Mouse (Mus musculus) lung, adult 2 months (tissue): ENCODE data around the gene Gpr176. TPM values are rescaled to one million over a fixed set of nuclear protein-coding genes. Genes with fewer than 3 reads are reported as not detected.
"Not testable (repeated sequence)": the region's sequence is repeated elsewhere in the genome, so short reads cannot be mapped to it uniquely, and the experiment has no call there.

Experiments used
- DNase-seq: peaks from one replicate; pipeline ENCODE4 v3.0.0; 2022
- H3K4me1 ChIP-seq: fragments of 200-500 bp; 2 replicates; pipeline ENCODE4 v1.6.1; 2011; ENCODE audit warnings: low read length; ENCODE audit not compliant: control insufficient read depth, insufficient read depth
- H3K4me3 ChIP-seq: fragments of 200-500 bp; replicated peaks from 2 replicates; pipeline ENCODE3; 2011; ENCODE audit warnings: low read depth, mild to moderate bottlenecking, control low read depth, low read length; ENCODE audit errors: extremely low read depth
- CTCF ChIP-seq: fragments of 200-500 bp; IDR thresholded peaks from 2 replicates; pipeline ENCODE4 v1.5.1; 2011; ENCODE audit warnings: mild to moderate bottlenecking, low read length, control low read depth; ENCODE audit not compliant: insufficient read depth
- POLR2A ChIP-seq: fragments of 200-500 bp; IDR thresholded peaks from 2 replicates; pipeline ENCODE4 v1.6.1; 2011; ENCODE audit warnings: low read depth, mild to moderate bottlenecking, control low read depth, low read length, borderline replicate concordance; ENCODE audit errors: extremely low read depth
- WGBS: fragments of 180-500 bp; shearing (Covaris S2); methylation state at CpG from one replicate; pipeline ENCODE4 v1.1.7; 2018; 5-methylcytosine and 5-hydroxymethylcytosine counted together
- polyA plus RNA-seq: library from polyadenylated mRNA; depleted of rRNA; stranded (reverse); fragments of >200 nt; gene quantifications from 2 replicates; pipeline ENCODE4 v1.2.3, GENCODE M21; 2012

Gene Gpr176
- polyA plus RNA-seq, 1 experiment = 0.31 TPM

DNA sequence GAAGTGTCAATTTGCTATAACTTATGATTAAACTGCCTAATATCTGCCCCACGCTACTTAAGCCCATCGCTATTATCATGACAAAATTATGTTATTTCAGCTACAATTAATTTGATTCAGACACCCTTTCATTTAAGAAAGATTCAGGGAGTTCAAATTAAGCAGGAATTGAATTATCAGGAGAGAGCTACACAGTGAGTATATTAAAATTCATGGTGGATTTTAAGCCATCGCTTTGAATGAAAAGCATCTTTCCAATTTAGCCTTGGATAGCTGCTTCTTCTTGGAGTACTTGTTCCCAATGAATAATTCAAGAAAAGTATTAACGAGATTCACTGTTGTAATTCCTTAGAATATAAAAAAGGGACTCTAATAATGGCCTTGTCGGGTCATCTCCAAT, 79.6 kb downstream of the Gpr176 start:
- Histone ChIP-seq H3K4me3 (no peak overlapping the region), H3K4me1 (no peaks in the 10 kb centered on the region)
- DNase-seq = no peak
- TF ChIP-seq POLR2A (no peak), CTCF (no peak)
- 89% methylated on average over 5 of the region's 5 CpGs for WGBS

DNA sequence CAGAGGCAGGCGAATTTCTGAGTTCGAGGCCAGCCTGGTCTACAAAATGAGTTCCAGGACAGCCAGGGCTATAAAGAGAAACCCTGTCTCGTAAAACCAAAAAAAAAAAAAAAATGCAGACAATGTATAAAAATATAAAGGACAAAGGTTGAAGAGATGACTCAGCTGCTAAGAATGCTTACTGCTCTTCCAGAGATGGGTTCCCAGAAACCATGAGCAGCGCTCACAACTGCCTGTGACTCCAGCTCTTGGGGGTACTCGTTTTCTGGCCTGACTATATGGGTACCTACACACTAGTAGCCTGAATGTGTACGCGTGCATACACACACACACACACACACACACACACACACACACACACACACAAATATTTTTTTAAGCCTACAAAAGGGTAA, 84.2 kb downstream of the Gpr176 start:
- not testable (repeated sequence) for H3K4me3 ChIP-seq, DNase-seq, H3K4me1 ChIP-seq
- WGBS = 82% methylated on average over 7 of the region's 7 CpGs

DNA sequence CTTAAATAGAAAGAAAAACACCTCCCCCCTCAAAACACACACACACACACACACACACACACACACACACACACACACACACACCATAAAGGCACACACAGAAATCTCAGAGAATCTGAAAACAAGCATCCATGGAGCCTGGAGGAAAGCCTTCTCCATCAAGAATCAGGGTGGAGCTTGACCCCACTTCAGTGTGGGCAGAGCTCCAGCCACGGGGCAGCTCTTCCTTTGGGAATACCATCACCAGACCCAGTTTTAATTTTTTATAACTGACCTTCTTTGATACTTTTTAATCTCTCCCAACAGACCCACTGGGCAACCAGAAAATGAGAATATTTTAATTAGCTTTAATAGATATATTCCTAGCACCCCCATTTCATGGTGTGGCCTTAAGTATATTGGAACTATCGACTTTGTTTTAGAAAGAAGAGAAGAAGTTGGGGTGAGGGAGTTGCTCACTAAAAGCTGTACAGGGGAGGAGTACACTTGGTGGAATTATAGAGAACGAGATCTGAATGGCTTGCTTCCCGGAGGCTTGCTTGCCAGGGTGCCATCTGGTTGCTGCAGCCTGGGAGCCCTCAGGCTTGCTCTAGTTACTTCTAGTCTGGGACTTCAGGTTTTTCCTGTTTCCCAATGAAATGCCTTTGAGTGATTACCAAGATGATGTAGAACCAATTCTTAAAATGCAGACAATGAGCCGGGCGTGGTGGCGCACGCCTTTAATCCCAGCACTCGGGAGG, 84.7 kb downstream of the Gpr176 start:
- Histone ChIP-seq H3K4me1 (no peaks in the 10 kb centered on the region), H3K4me3 (no peak overlapping the region)
- TF ChIP-seq CTCF (no peak), POLR2A (no peak)
- no peak for DNase-seq
- WGBS = 77% methylated on average over 9 of the region's 9 CpGs

DNA sequence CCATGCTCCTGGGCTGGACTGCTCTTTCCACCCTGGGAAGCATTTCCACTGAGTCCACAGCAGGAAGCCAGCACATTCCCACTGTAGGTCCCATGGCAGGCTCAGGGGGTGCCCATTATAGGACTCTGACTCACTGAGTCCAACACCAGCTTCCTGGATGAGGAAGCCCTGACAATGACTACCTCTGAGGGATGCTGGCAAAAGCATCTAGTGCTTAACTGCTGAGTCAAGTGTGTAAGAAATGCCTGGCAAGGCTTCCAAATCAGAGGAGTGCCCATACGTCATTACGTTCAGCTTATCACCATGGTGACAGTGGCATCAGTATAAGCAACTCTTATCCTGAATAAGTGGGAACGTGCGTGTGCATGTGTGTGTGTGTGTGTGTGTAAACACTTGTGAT, 85.5 kb downstream of the Gpr176 start:
- H3K4me1 ChIP-seq = no peaks in the 10 kb centered on the region

DNA sequence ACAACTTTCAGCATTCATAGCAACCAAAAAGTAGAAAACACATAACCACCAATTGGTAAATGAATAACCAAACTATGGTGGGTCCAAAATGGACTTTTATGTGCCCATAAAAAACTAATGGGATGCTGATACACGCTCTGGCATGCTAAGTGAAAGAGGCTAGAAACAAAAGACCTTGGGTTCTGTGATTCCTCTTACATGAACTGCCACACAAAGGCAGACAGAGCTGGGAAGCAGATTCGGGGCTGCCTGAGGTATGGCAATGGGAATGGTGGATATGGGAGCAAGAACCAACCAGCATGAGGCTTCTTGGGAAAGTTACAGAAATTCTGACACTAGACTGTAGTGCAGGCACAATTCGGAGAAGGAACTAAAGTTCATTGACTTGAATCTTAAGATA, 90.8 kb downstream of the Gpr176 start:
- 76% methylated on average over 3 of the region's 3 CpGs for WGBS

More for the DNA sequence above, 85.5 kb downstream of the Gpr176 start:
- H3K4me3 ChIP-seq = no peak overlapping the region
- TF ChIP-seq CTCF = no peak
- TF ChIP-seq POLR2A = no peak
- WGBS = 45% methylated on average over 4 of the region's 4 CpGs
- DNase-seq = no peak

DNA sequence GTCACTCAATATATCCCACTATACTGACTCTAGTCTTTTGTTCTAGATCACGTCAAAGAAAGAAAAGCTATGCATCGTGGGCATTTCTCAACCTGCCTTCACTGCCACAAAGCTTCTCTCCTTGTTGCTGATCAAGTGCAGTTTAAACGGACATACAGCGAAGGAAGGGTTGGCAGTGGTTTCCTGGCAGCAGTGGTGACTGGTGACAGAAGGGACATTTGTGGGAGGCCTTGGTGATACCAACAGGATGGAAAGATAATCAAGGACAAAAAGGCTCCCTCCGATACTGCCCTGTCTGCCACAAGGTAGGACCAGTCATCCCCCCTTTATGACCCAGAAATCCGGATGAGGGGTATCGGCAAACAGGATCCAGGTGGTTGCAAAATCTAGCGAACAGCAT, 95.0 kb downstream of the Gpr176 start:
- TF ChIP-seq POLR2A = no peak
- TF ChIP-seq CTCF = no peak
- DNase-seq = no peak
- no peaks in the 10 kb centered on the region for H3K4me1 ChIP-seq
- no peak overlapping the region for H3K4me3 ChIP-seq
- 86% methylated on average over 8 of the region's 8 CpGs for WGBS

More for the DNA sequence above, 90.8 kb downstream of the Gpr176 start:
- Histone ChIP-seq H3K4me3 (no peak overlapping the region), H3K4me1 (no peaks in the 10 kb centered on the region)
- DNase-seq = no peak
- TF ChIP-seq CTCF = no peak

DNA sequence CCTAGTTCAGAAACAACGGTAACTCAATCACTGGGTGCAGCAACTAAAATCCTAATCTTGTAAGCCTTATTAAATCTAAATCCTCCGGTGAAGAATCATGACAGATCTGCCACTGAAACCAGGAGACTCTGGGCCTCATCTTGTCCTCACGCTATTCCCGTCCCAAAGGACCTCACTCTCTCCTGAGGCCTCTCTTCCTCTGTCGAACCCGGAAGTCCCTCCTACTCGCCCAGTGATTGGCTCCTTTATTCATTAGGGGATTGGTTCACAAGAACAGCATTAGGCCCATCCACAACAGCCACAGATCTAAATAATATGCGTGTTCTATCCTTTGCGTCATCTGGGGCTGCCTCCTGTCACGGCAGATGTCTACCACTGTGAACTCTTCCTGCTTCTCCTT, 101.6 kb downstream of the Gpr176 start:
- DNase-seq = no peak
- H3K4me3 ChIP-seq = no peak overlapping the region
- WGBS = 84% methylated on average over 10 of the region's 10 CpGs
- no peak for TF ChIP-seq POLR2A
- TF ChIP-seq CTCF = no peak
- no peaks in the 10 kb centered on the region for H3K4me1 ChIP-seq

DNA sequence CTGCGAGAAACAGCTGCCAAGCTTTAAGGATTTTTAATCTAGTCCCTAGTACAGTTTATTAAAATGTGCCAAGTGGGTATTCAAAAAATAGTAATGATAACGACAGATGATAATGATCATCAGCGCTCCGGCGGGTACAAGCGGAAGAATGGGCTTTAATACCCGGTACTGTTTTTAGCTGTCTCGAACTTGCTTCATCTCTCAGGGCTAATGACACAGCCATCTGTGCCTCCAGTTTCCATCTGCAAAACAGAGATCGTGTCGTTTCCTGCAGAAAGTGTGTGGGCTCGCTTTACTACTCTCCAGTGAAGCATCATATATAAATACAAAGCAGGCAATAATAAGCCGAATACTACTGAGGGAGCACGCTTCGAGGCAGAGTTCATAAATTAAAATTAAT, 103.0 kb downstream of the Gpr176 start:
- no peak for DNase-seq
- 75% methylated on average over 14 of the region's 14 CpGs for WGBS
- H3K4me1 ChIP-seq = no peaks in the 10 kb centered on the region
- no peak overlapping the region for H3K4me3 ChIP-seq
- TF ChIP-seq POLR2A (no peak), CTCF (no peak)

DNA sequence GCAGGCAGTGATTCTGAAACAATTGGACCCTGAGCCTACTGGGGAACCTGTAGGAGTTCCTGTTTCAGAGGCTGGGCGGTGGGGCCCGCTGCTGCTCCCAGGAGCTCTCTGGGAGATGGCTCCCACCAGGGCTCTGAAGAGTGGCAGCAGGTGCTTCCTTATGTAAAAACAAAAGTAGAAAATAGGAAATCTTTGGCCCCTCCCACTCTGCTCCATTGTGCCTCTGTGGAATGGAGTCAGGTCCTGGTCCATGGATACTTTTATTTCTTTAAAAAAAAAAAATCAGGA, 109.4 kb downstream of the Gpr176 start:
- 37% methylated on average over 2 of the region's 2 CpGs for WGBS
- no peak for DNase-seq
- no peak for TF ChIP-seq CTCF
- TF ChIP-seq POLR2A = no peak
- Histone ChIP-seq H3K4me1 (no peaks in the 10 kb centered on the region; the same call in 1 of the 2 replicates), H3K4me3 (no peak overlapping the region)

DNA sequence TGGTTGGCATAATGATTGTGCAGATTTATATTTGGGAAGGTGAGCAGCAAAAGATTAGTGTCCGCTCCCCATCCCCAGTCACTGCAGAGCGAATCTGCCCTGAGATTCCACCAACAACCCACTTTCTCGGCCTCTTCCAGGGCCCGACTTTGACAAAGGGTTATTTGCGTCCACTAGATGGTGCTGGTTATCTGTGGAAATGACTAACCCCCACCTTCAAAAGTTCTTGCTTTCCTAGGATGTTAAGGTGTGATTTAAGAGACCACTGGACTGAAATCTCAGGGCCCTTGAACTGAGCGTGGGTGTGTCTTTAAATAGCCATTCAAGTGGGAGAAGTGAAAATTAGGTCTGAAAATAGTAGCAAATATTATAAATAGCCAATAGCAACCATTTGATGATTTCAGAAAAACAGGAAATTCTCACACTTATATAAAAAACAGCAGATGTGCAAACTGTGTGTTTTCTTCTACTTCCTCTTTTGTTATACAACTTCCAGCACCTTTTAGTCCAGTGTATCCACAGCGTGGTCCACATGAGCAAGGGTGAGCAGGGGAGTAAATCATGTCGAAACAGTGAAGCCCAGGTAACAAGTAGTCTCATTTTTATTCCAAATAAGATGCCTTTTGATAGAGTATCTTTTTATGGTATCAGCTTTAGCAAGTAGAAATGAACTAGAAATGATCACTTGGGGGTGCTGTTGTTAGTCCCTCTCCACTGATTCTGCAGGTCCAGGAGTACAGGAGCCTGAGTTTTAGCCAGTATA, 109.9 kb downstream of the Gpr176 start:
- H3K4me3 ChIP-seq = no peak overlapping the region
- no peaks in the 10 kb centered on the region; the same call in 1 of the 2 replicates for H3K4me1 ChIP-seq
- 12% methylated on average over 8 of the region's 8 CpGs for WGBS
- DNase-seq = peak; percentile 28
- TF ChIP-seq CTCF (peak; percentile 23; the same call in 1 of the 2 replicates), POLR2A (no peak)
